Mouse (Mus musculus) kidney, adult 10 weeks (tissue): ENCODE results near the gene Cbl. TPM values are rescaled to one million over a fixed set of nuclear protein-coding genes. Genes with fewer than 3 reads are reported as not detected.

Experiments used
- polyA plus RNA-seq: library from polyadenylated mRNA; stranded (reverse); fragments of 350-450 nt; fragmentation: Illumina TruSeq; extraction: RNeasy Lipid Tissue Mini Kit (QIAGEN cat#74804); gene quantifications from one replicate; pipeline ENCODE4 v1.2.3, GENCODE M21; 2014; ENCODE audit warnings: low read depth, low replicate concordance

The Cbl gene
- polyA plus RNA-seq = 16.9 TPM

DNA sequence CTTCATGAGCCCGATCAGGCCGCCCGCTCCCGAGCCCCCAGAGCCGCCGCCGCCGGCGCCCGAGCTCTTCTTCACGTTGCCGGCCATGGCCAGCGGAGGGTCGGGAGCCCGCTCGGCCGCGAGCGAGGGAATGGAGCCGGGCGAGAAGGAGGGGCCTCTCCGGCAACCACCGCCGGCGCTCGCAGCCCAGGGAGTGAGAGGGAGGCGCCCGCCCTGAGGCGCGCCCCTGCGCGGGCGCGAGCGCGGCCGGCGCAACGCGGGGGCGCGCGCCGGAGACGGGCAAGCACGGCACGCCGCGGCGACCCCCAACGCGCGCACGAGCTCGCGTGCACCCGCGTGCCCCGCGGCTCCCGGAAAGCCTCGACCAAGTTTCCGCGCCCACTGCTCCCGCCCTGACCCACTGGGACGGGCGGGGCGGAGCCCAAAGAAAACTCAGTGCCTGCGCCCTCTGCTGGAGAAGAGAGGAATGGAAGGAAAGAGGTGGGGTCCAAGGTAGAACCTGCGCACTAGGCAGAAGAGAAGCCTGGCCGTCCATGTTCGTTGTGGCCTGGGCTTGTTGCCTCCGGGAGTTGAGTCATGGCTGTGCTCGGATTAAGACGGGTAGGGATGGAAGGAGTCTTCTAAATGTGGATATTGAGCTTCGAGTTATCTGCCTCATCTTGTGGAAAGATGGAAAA, at the start of gene Cbl:
Gene Cbl (minus strand): TSS at position 248 of the 677 bp plus-strand sequence.

DNA sequence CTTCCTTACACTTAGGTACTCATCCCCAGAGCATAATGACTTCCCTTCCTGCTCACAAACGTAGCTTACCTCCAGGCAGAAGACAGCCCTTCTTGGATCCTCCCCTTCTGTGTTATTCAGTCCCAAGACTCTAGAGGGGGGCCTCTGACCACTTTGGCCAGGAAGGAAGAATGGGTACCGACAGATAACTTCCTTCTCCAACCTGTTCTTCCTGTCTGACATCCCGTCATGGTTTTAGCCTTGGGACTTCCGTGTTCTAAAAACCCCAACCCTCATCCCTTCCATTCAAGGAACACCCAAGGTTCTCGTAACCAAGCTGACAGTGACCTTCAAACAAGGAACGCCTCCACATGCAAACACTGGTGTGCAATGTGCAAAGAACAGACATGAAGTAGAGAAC, 34.6 kb upstream of the Cbl start, which contains the start of gene Nlrx1:
Gene Nlrx1 (minus strand): TSS at position 168 of the 400 bp plus-strand sequence.

DNA sequence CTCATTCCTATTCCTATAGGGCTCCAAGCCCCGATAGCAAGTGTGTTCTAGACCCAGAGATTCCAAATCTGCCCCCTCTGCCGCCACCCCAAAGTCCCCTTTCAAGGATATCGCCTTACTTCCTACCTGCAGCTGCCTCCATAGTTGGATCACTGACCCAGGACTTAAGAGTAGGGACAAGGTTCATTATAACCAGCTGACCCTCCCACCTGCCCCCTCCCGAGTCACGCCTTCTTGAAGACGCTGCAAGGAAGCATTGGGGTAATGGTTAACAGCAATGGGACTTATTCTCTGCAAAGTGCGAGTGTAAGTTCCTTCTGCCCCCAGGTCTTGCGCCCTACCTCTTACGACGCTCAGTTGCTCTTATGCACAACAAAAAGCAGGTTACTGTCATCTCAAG, 17.5 kb upstream of the Cbl start, which contains the start of gene Pdzd3:
Gene Pdzd3 (minus strand): TSS at position 158 of the 400 bp plus-strand sequence.

GRCm38 (mm10) chr9:44240399-44240798, 6.5 kb upstream of the Cbl start, which contains the start of gene Ccdc153:
Gene Ccdc153 (plus strand): TSS chr9:44240676.

DNA sequence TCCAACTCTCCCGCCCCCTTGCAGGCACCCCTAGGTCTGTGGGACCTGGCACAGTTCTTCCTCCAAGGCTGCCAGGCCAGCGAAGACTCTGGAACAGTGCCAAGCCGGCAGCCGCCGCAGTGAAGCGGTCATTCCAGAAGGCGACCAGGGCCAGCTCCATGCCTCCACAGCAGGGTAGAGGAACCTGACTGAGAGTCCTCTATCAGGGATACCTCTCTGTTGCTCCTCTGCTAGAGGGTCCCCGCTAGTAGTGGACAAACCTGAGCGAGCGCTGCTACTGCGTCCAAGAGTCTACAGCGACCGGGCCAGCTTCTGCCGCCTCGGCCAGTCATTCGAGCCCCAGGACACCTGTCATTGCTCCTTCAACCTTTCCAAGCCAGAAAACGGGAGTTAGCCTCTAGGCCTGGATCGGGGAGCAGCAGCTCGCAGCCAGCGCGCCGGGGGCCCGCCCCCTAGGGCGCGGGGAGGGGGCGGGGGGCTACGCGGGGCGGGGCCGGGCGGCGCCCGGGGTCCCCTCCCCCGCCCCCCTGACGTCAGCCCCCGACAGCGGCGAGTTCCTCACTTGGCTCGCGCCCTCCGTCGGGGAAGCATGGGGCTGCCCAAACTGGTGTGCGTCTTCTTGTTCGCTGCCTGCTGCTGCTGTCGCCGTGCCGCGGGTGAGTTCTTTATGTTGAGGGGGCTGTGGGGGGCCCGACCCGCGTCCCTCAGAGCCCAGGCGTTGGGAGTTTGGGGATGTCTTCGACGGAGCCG, 99.6 kb downstream of the Cbl start, which contains the start of gene Mcam:
Gene Mcam (plus strand): TSS at position 369 of the 750 bp plus-strand sequence.

DNA sequence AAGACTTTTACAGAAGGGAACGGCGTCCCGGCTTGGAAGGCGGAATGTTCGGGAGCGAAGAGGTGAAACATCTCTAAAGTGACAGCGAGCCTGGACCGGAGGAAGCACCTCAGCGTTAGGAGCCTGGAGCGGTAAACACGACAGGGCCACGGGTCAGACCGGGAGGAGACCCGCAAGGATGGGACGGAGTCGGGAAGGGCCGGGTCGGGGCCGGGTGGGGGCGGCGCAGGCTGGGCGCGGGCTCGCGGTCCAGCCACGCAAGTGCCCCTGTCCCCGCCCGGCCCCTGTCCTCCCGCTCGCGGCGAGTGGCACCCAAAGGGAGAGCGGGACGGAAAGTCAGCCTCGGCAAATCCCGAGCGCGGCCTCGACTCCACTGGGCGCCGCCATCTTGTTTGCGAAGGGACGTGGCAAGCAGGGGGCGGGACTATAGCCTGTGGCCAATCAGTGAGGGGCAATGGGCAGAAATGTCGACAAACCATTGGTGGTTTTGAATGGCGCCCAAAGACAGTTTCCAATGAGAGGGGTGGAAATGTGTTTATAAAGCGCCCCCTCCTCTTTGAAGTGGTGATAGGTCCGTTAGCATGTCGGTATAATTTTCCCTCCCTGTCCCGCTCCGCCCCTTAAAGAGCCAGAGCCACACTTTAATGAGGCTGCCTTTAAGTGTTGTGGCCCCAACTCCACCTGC, 120.6 kb downstream of the Cbl start, which contains the start of the genes Gm49380 and Rnf26:
Gene Gm49380 (minus strand): TSS at position 396 of the 685 bp plus-strand sequence.
Gene Rnf26 (minus strand): TSS at position 413 of the 685 bp plus-strand sequence.

GRCm38 (mm10) chr9:44107110-44107509, 126.7 kb downstream of the Cbl start, which contains the start of gene C1qtnf5:
Gene C1qtnf5 (plus strand): TSS chr9:44107245.

GRCm38 (mm10) chr9:44101490-44101889, 132.4 kb downstream of the Cbl start, which contains the start of gene Mfrp:
Gene Mfrp (plus strand): TSS chr9:44101729.

Other genes with a start within 250 kb of the Cbl start
- not detected for gene Thy1, start 190.7 kb downstream of the Cbl start, polyA plus RNA-seq
- 23.0 TPM for gene Usp2, start 167.0 kb downstream of the Cbl start, polyA plus RNA-seq
- gene Mfrp, start 132.3 kb downstream of the Cbl start, polyA plus RNA-seq = 0.12 TPM
- gene C1qtnf5, start 126.8 kb downstream of the Cbl start, polyA plus RNA-seq = not detected
- 0.24 TPM for gene Gm49380, start 120.5 kb downstream of the Cbl start, polyA plus RNA-seq
- gene Rnf26, start 120.5 kb downstream of the Cbl start, polyA plus RNA-seq = 1.7 TPM
- 6.2 TPM for gene Mcam, start 99.6 kb downstream of the Cbl start, polyA plus RNA-seq
- not detected for gene Ccdc153, start 6.6 kb upstream of the Cbl start, polyA plus RNA-seq
- gene Pdzd3, start 17.4 kb upstream of the Cbl start, polyA plus RNA-seq = 9.0 TPM
- gene Nlrx1, start 34.5 kb upstream of the Cbl start, polyA plus RNA-seq = 0.12 TPM
- gene Abcg4, start 54.6 kb upstream of the Cbl start, polyA plus RNA-seq = not detected
- 6.8 TPM for gene Hinfp, start 71.6 kb upstream of the Cbl start, polyA plus RNA-seq
- gene C2cd2l, start 86.2 kb upstream of the Cbl start, polyA plus RNA-seq = 3.3 TPM
- gene Dpagt1, start 92.0 kb upstream of the Cbl start, polyA plus RNA-seq = 7.5 TPM
- gene H2afx, start 100.6 kb upstream of the Cbl start, polyA plus RNA-seq = 1.1 TPM
- gene Hmbs, start 110.2 kb upstream of the Cbl start, polyA plus RNA-seq = 24.3 TPM
- gene Vps11, start 127.6 kb upstream of the Cbl start, polyA plus RNA-seq = 9.7 TPM
- 9.5 TPM for gene Hyou1, start 145.4 kb upstream of the Cbl start, polyA plus RNA-seq
- gene Slc37a4, start 162.8 kb upstream of the Cbl start, polyA plus RNA-seq = 43.3 TPM
- gene Rps25, start 173.1 kb upstream of the Cbl start, polyA plus RNA-seq = 684 TPM
- 41.1 TPM for gene Trappc4, start 173.6 kb upstream of the Cbl start, polyA plus RNA-seq
- 7.0 TPM for gene Ccdc84, start 184.5 kb upstream of the Cbl start, polyA plus RNA-seq
- gene Foxr1, start 207.1 kb upstream of the Cbl start, polyA plus RNA-seq = not detected
- not detected for gene Upk2, start 220.9 kb upstream of the Cbl start, polyA plus RNA-seq
- gene Bcl9l, start 248.8 kb upstream of the Cbl start, polyA plus RNA-seq = 0.97 TPM